Mouse (Mus musculus): ENCODE results near the gene Dohh.
A peak's percentile ranks its signal among the peaks of the same experiment; 100 is the strongest.

Dohh gene

GRCm38 (mm10) chr10:81383802-81384604, at the start of gene Dohh, which contains the start of gene Gm48551:
TSS of gene Dohh (plus strand) at chr10:81384428.
TSS of gene Gm48551 (plus strand) at chr10:81384466.
- DNase-seq: peak; percentile 99 to 100

- DNase-seq: no peak
Observed at GRCm38 (mm10) chr10:81335393-81336340, 48.6 kb upstream of the Dohh start.

- DNase-seq: no peak
Observed at GRCm38 (mm10) chr10:81336558-81336957, 47.7 kb upstream of the Dohh start.

- DNase-seq: no peak
Observed at GRCm38 (mm10) chr10:81340551-81341332, 43.5 kb upstream of the Dohh start.

- DNase-seq: peak; percentile 63 to 79
Observed at GRCm38 (mm10) chr10:81341333-81341949, 42.8 kb upstream of the Dohh start.

- DNase-seq: no peak
Observed at GRCm38 (mm10) chr10:81342686-81343505, 41.3 kb upstream of the Dohh start, which contains the start of gene Gipc3. TSS of gene Gipc3 (minus strand) at chr10:81343266.

GRCm38 (mm10) chr10:81344421-81345161, 39.6 kb upstream of the Dohh start:
- DNase-seq: no peak

GRCm38 (mm10) chr10:81345162-81345534, 39.1 kb upstream of the Dohh start:
- no peak for DNase-seq

- DNase-seq: no peak
Observed at GRCm38 (mm10) chr10:81346453-81347067, 37.7 kb upstream of the Dohh start.

- DNase-seq: no peak
Observed at GRCm38 (mm10) chr10:81349146-81349545, 35.1 kb upstream of the Dohh start.

GRCm38 (mm10) chr10:81349961-81350350, 34.3 kb upstream of the Dohh start:
- DNase-seq: no peak

GRCm38 (mm10) chr10:81350351-81351063, 33.7 kb upstream of the Dohh start, which contains the start of gene Hmg20b:
TSS of gene Hmg20b (minus strand) at chr10:81350480.
- DNase-seq: peak; percentile 99 to 100

GRCm38 (mm10) chr10:81351678-81352291, 32.4 kb upstream of the Dohh start:
- DNase-seq: no peak

- no peak for DNase-seq
Observed at GRCm38 (mm10) chr10:81354738-81355477, 29.3 kb upstream of the Dohh start.

GRCm38 (mm10) chr10:81355533-81355932, 28.7 kb upstream of the Dohh start:
- DNase-seq: no peak

GRCm38 (mm10) chr10:81356352-81356990, 27.8 kb upstream of the Dohh start:
- DNase-seq: no peak

- DNase-seq: peak; percentile 93 to 96
Observed at GRCm38 (mm10) chr10:81356991-81357844, 27.0 kb upstream of the Dohh start, which contains the start of gene Mfsd12. TSS of gene Mfsd12 (plus strand) at chr10:81357491.

Data from cerebellum, adult 18-20 months (tissue).